Mouse (Mus musculus) thymus, postnatal 25 days (tissue): ENCODE measurements around the gene Gm14410.
A peak's percentile ranks its signal among the peaks of the same experiment; 100 is the strongest.
"Not testable (repeated sequence)": the region's sequence is repeated elsewhere in the genome, so short reads cannot be mapped to it uniquely, and the experiment has no call there.

Experiments used
- DNase-seq: peaks from one replicate; pipeline ENCODE4 v3.0.0; 2022

Gm14410 gene

GRCm38 (mm10) chr2:177206341-177206740 lies at the start of gene Gm14410:
TSS of gene Gm14410 (minus strand) at chr2:177206421.
- peak; percentile 72 for DNase-seq

- not testable (repeated sequence) for DNase-seq
These were observed 41.2 kb upstream of the Gm14410 start for GRCm38 (mm10) chr2:177247449-177247848.

- DNase-seq = not testable (repeated sequence)
These were observed 24.2 kb upstream of the Gm14410 start for GRCm38 (mm10) chr2:177230461-177230860.

- DNase-seq = not testable (repeated sequence)
These were observed 33.5 kb downstream of the Gm14410 start for GRCm38 (mm10) chr2:177172749-177173148.
